Mouse (Mus musculus): ENCODE measurements around the gene Dtx2. TPM values are rescaled to one million over a fixed set of nuclear protein-coding genes. Genes with fewer than 3 reads are reported as not detected.

The Dtx2 gene
- polyA plus RNA-seq, 1 experiment from 2014 or later, result 39.2 TPM

- WGBS, result 2% methylated on average over 11 of the region's 11 CpGs
- Histone ChIP-seq H3K27ac (replicated peaks) (peak overlapping the region; percentile 95), H3K4me1 (peaks cover 40% of the 10 kb centered on the region), H3K9me3 (no peaks in the 10 kb centered on the region), H3K36me3 (replicated peaks) (no peaks in the 10 kb centered on the region), H3K4me3 (peak overlapping the region; percentile 68), H3K27me3 (replicated peaks; ENCODE audit: low read depth, poor library complexity, severe bottlenecking) (peaks cover 22% of the 10 kb centered on the region)
- DNase-seq (ENCODE audit: low spot score), result no peak
Observed at GRCm38 (mm10) chr5:135962125-135962491, 32.5 kb upstream of the Dtx2 start.

GRCm38 (mm10) chr5:135962492-135963279 lies 31.9 kb upstream of the Dtx2 start:
- Histone ChIP-seq H3K4me1 (peaks cover 37% of the 10 kb centered on the region), H3K9me3 (no peaks in the 10 kb centered on the region), H3K27me3 (replicated peaks; ENCODE audit: low read depth, poor library complexity, severe bottlenecking) (peaks cover 22% of the 10 kb centered on the region), H3K27ac (replicated peaks) (peak overlapping the region; percentile 95), H3K4me3 (peak overlapping the region; percentile 68), H3K36me3 (replicated peaks) (no peaks in the 10 kb centered on the region)
- peak; percentile 99 for DNase-seq (ENCODE audit: low spot score)
- WGBS, result under 1% methylated on average over 64 of the region's 64 CpGs

- Histone ChIP-seq H3K27me3 (replicated peaks; ENCODE audit: low read depth, poor library complexity, severe bottlenecking) (peaks cover 22% of the 10 kb centered on the region), H3K36me3 (replicated peaks) (no peaks in the 10 kb centered on the region), H3K4me1 (peaks cover 34% of the 10 kb centered on the region), H3K9me3 (no peaks in the 10 kb centered on the region), H3K4me3 (peak overlapping the region; percentile 68), H3K27ac (replicated peaks) (peak overlapping the region; percentile 95)
- no peak for DNase-seq (ENCODE audit: low spot score)
- 4% methylated on average over 6 of the region's 6 CpGs for WGBS
Observed at GRCm38 (mm10) chr5:135963280-135963627, 31.3 kb upstream of the Dtx2 start.

GRCm38 (mm10) chr5:135965501-135965930 lies 29.1 kb upstream of the Dtx2 start:
- whole genome bisulfite sequencing, result 10% methylated on average over 24 of the region's 24 CpGs
- peak overlapping the region; percentile 41 for H3K4me3 ChIP-seq
- H3K36me3 ChIP-seq (replicated peaks), result no peaks in the 10 kb centered on the region
- no peaks in the 10 kb centered on the region for H3K9me3 ChIP-seq
- peaks cover 30% of the 10 kb centered on the region for H3K4me1 ChIP-seq
- DNase-seq (ENCODE audit: low spot score), result peak; percentile 29
- no peak overlapping the region for H3K27ac ChIP-seq (replicated peaks)
- peaks cover 22% of the 10 kb centered on the region for H3K27me3 ChIP-seq (replicated peaks; ENCODE audit: low read depth, poor library complexity, severe bottlenecking)

- Histone ChIP-seq H3K27me3 (replicated peaks; ENCODE audit: low read depth, poor library complexity, severe bottlenecking) (peaks cover 22% of the 10 kb centered on the region), H3K4me1 (peaks cover 19% of the 10 kb centered on the region), H3K4me3 (no peak overlapping the region), H3K36me3 (replicated peaks) (no peaks in the 10 kb centered on the region), H3K9me3 (no peaks in the 10 kb centered on the region), H3K27ac (replicated peaks) (no peak overlapping the region)
- no peak for DNase-seq (ENCODE audit: low spot score)
- WGBS, result 65% methylated on average over 9 of the region's 9 CpGs
Observed at GRCm38 (mm10) chr5:135966866-135967265, 27.7 kb upstream of the Dtx2 start.

GRCm38 (mm10) chr5:135968781-135969180 lies 25.8 kb upstream of the Dtx2 start:
- no peak overlapping the region for H3K27ac ChIP-seq (replicated peaks)
- H3K36me3 ChIP-seq (replicated peaks), result no peaks in the 10 kb centered on the region
- DNase-seq (ENCODE audit: low spot score), result peak; percentile 55
- WGBS, result 66% methylated on average over 1 of the region's 1 CpGs
- H3K27me3 ChIP-seq (replicated peaks; ENCODE audit: low read depth, poor library complexity, severe bottlenecking), result peaks cover 22% of the 10 kb centered on the region
- no peaks in the 10 kb centered on the region for H3K9me3 ChIP-seq
- no peak overlapping the region for H3K4me3 ChIP-seq
- H3K4me1 ChIP-seq, result peaks cover 7% of the 10 kb centered on the region

- no peaks in the 10 kb centered on the region for H3K36me3 ChIP-seq (replicated peaks)
- peaks cover 9% of the 10 kb centered on the region for H3K27me3 ChIP-seq (replicated peaks; ENCODE audit: low read depth, poor library complexity, severe bottlenecking)
- no peak for DNase-seq (ENCODE audit: low spot score)
- no peak overlapping the region for H3K4me3 ChIP-seq
- no peaks in the 10 kb centered on the region for H3K9me3 ChIP-seq
- H3K4me1 ChIP-seq, result peaks cover 13% of the 10 kb centered on the region
- 86% methylated on average over 6 of the region's 6 CpGs for WGBS
- H3K27ac ChIP-seq (replicated peaks), result no peak overlapping the region
Observed at GRCm38 (mm10) chr5:135970247-135970646, 24.4 kb upstream of the Dtx2 start.

GRCm38 (mm10) chr5:135971876-135972275 lies 22.7 kb upstream of the Dtx2 start:
- DNase-seq (ENCODE audit: low spot score), result no peak
- Histone ChIP-seq H3K36me3 (replicated peaks) (no peaks in the 10 kb centered on the region), H3K27me3 (replicated peaks; ENCODE audit: low read depth, poor library complexity, severe bottlenecking) (no peaks in the 10 kb centered on the region), H3K9me3 (no peaks in the 10 kb centered on the region), H3K27ac (replicated peaks) (no peak overlapping the region), H3K4me1 (peaks cover 7% of the 10 kb centered on the region), H3K4me3 (no peak overlapping the region)
- WGBS, result 89% methylated on average over 7 of the region's 7 CpGs

- WGBS, result 15% methylated on average over 9 of the region's 9 CpGs
- peak within 1 kb of the TSS; percentile 48 for H3K4me3 ChIP-seq
Observed at GRCm38 (mm10) chr5:135974365-135974764, 20.2 kb upstream of the Dtx2 start, which contains the start of gene Ssc4d. TSS of gene Ssc4d (minus strand) at chr5:135974531.

GRCm38 (mm10) chr5:135975893-135976668 lies 18.5 kb upstream of the Dtx2 start:
- H3K4me1 ChIP-seq, result peaks cover 7% of the 10 kb centered on the region

More at GRCm38 (mm10) chr5:135974365-135974764, 20.2 kb upstream of the Dtx2 start, which contains the start of gene Ssc4d:
- Histone ChIP-seq H3K27ac (replicated peaks) (peak within 1 kb of the TSS; percentile 68), H3K36me3 (replicated peaks) (no peaks in the 10 kb centered on the region), H3K4me1 (peaks cover 7% of the 10 kb centered on the region), H3K9me3 (no peaks in the 10 kb centered on the region), H3K27me3 (replicated peaks; ENCODE audit: low read depth, poor library complexity, severe bottlenecking) (no peaks in the 10 kb centered on the region)
- DNase-seq (ENCODE audit: low spot score), result peak; percentile 23

GRCm38 (mm10) chr5:135979381-135979780 lies 15.2 kb upstream of the Dtx2 start:
- no peak overlapping the region for H3K27ac ChIP-seq (replicated peaks)
- no peaks in the 10 kb centered on the region for H3K27me3 ChIP-seq (replicated peaks; ENCODE audit: low read depth, poor library complexity, severe bottlenecking)
- peaks cover 3% of the 10 kb centered on the region for H3K4me1 ChIP-seq
- H3K4me3 ChIP-seq, result no peak overlapping the region
- 79% methylated on average over 5 of the region's 5 CpGs for WGBS
- no peaks in the 10 kb centered on the region for H3K9me3 ChIP-seq
- no peak for DNase-seq (ENCODE audit: low spot score)
- no peaks in the 10 kb centered on the region for H3K36me3 ChIP-seq (replicated peaks)

More at GRCm38 (mm10) chr5:135975893-135976668, 18.5 kb upstream of the Dtx2 start:
- Histone ChIP-seq H3K9me3 (no peaks in the 10 kb centered on the region), H3K36me3 (replicated peaks) (no peaks in the 10 kb centered on the region), H3K27ac (replicated peaks) (no peak overlapping the region), H3K27me3 (replicated peaks; ENCODE audit: low read depth, poor library complexity, severe bottlenecking) (no peaks in the 10 kb centered on the region), H3K4me3 (no peak overlapping the region)
- WGBS, result 90% methylated on average over 8 of the region's 8 CpGs
- DNase-seq (ENCODE audit: low spot score), result no peak

- Histone ChIP-seq H3K27me3 (replicated peaks; ENCODE audit: low read depth, poor library complexity, severe bottlenecking) (no peaks in the 10 kb centered on the region), H3K4me1 (no peaks in the 10 kb centered on the region), H3K27ac (replicated peaks) (no peak within 1 kb of the TSS), H3K36me3 (replicated peaks) (no peaks in the 10 kb centered on the region), H3K9me3 (no peaks in the 10 kb centered on the region), H3K4me3 (no peak within 1 kb of the TSS)
- no peak for DNase-seq (ENCODE audit: low spot score)
- WGBS, result 80% methylated on average over 8 of the region's 8 CpGs
Observed at GRCm38 (mm10) chr5:135979904-135980303, 14.7 kb upstream of the Dtx2 start, which contains the start of gene Zp3. TSS of gene Zp3 (plus strand) at chr5:135980099.
